Comparison of ENCODE assay signal across 8 mouse cellular contexts in genomic region chr11:114745134-114745533, GRCm38 (mm10). TPM values are rescaled to one million over a fixed set of nuclear protein-coding genes. Genes with fewer than 3 reads are reported as not detected.
DNase-seq lines count a peak whose midpoint lies in the region; ATAC-seq and TF ChIP-seq lines count a peak whose summit lies in the region.

No protein-coding gene starts in this region.

- 5% methylated on average over 12 of the region's 12 CpGs for WGBS in forebrain, embryonic 10.5 days
- 2% methylated on average over 12 of the region's 12 CpGs for WGBS in heart, embryonic 15.5 days
- 1% methylated on average over 12 of the region's 12 CpGs for WGBS in liver, embryonic 16.5 days (ENCODE audit: insufficient replicate concordance)
- WGBS in neural tube, embryonic 13.5 days = under 1% methylated on average over 12 of the region's 12 CpGs

- H3K36me3 ChIP-seq in CH12.LX (replicated peaks in 1 of 2; ENCODE audit: control insufficient read depth in 1 of 2, insufficient read depth in 1 of 2, low read length in 1 of 2) = no peaks in the 10 kb centered on the region
- H3K36me3 ChIP-seq in forebrain, embryonic 10.5 days (replicated peaks) = no peaks in the 10 kb centered on the region
- no peaks in the 10 kb centered on the region for H3K36me3 ChIP-seq in heart, embryonic 15.5 days
- no peaks in the 10 kb centered on the region for H3K36me3 ChIP-seq in liver, embryonic 16.5 days (ENCODE audit: control insufficient read depth, insufficient read depth)
- no peaks in the 10 kb centered on the region for H3K36me3 ChIP-seq in neural tube, embryonic 13.5 days
- H3K36me3 ChIP-seq in testis, adult 2 months (ENCODE audit: control insufficient read depth, insufficient read depth, low read length) = no peaks in the 10 kb centered on the region

- peak overlapping the region; percentile 30; the same call in 1 of the 2 replicates for H3K4me2 ChIP-seq in CH12.LX (ENCODE audit: insufficient read depth, low read depth, poor library complexity, severe bottlenecking)
- H3K4me2 ChIP-seq in heart, embryonic 15.5 days = peak overlapping the region; percentile 49; the same call in 1 of the 2 replicates
- no peak overlapping the region for H3K4me2 ChIP-seq in liver, embryonic 16.5 days (ENCODE audit: low read depth, low read length)
- peak overlapping the region; percentile 47 for H3K4me2 ChIP-seq in neural tube, embryonic 13.5 days

- H3K4me3 ChIP-seq in CH12.LX (replicated peaks in 1 of 3; ENCODE audit: low read depth in 2 of 3, low read length in 2 of 3, poor library complexity in 1 of 3) = no peak overlapping the region
- peak overlapping the region; percentile 36 for H3K4me3 ChIP-seq in forebrain, embryonic 10.5 days
- peak overlapping the region; percentile 17; the same call in 1 of the 2 replicates for H3K4me3 ChIP-seq in heart, embryonic 15.5 days
- no peak overlapping the region for H3K4me3 ChIP-seq in liver, embryonic 16.5 days (ENCODE audit: low read depth, low read length)
- H3K4me3 ChIP-seq in neural tube, embryonic 13.5 days = no peak overlapping the region
- H3K4me3 ChIP-seq in testis, adult 2 months (ENCODE audit: control insufficient read depth, low read depth, low read length) = no peak overlapping the region; the same call in 1 of the 2 replicates

- H3K79me2 ChIP-seq in CH12.LX (replicated peaks; ENCODE audit: control insufficient read depth, extremely low read depth, insufficient read depth, poor library complexity, severe bottlenecking) = no peaks in the 10 kb centered on the region

- dilution Hi-C loops in CH12.LX (cut with MboI; ENCODE audit: extremely low pct_ligation_motif_present, extremely low pct_unique_long_range_greater_than_20kb, low sequenced_read_pairs) = no loop called here

- peak; percentile 95 for DNase-seq in CH12.LX (ENCODE audit: extremely low read depth)
- peak; percentile 32 for DNase-seq in c-Kit-negative CD71-positive TER-119-positive erythroid progenitor cells, embryonic 14.5 days (ENCODE audit: low read depth, low spot score)
- DNase-seq in forebrain, embryonic 10.5 days (ENCODE audit: extremely low spot score, low spot score) = peak; percentile 93
- peak; percentile 88 to 95 for DNase-seq in kidney, postnatal 25 days

- no peaks in the 10 kb centered on the region for H3K9me3 ChIP-seq in CH12.LX (replicated peaks; ENCODE audit: low read length)
- H3K9me3 ChIP-seq in forebrain, embryonic 10.5 days = no peaks in the 10 kb centered on the region
- H3K9me3 ChIP-seq in heart, embryonic 15.5 days (replicated peaks) = no peaks in the 10 kb centered on the region
- no peaks in the 10 kb centered on the region for H3K9me3 ChIP-seq in liver, embryonic 16.5 days (replicated peaks; ENCODE audit: control insufficient read depth, low read length)
- H3K9me3 ChIP-seq in neural tube, embryonic 13.5 days = no peaks in the 10 kb centered on the region

- ATAC-seq in heart, embryonic 15.5 days (replicated peaks; ENCODE audit: insufficient number of reproducible peaks, insufficient read depth, low FRiP score, low read depth) = peak; percentile 59; the same call in 1 of the 2 replicates
- ATAC-seq in liver, embryonic 16.5 days (ENCODE audit: low read depth) = peak; percentile 39
- ATAC-seq in neural tube, embryonic 13.5 days (ENCODE audit: low read depth) = peak; percentile 60; the same call in 1 of the 2 replicates

- peaks cover 2% of the 10 kb centered on the region for H3K27me3 ChIP-seq in CH12.LX (replicated peaks)
- H3K27me3 ChIP-seq in forebrain, embryonic 10.5 days (ENCODE audit: poor library complexity, severe bottlenecking) = peaks cover 25% of the 10 kb centered on the region
- H3K27me3 ChIP-seq in heart, embryonic 15.5 days = peaks cover 7% of the 10 kb centered on the region
- no peaks in the 10 kb centered on the region; the same call in 1 of the 2 replicates for H3K27me3 ChIP-seq in liver, embryonic 16.5 days (ENCODE audit: control insufficient read depth, insufficient read depth, low read depth, low read length)
- peaks cover 3% of the 10 kb centered on the region; the same call in 1 of the 2 replicates for H3K27me3 ChIP-seq in neural tube, embryonic 13.5 days
- no peaks in the 10 kb centered on the region for H3K27me3 ChIP-seq in testis, adult 2 months (ENCODE audit: control insufficient read depth, insufficient read depth, low read length)

- 0 out of 2 replicates have a peak overlapping the region, but pooled peaks have one; percentile 15 for H3K9ac ChIP-seq in CH12.LX (ENCODE audit: insufficient read depth, low read depth)
- no peak overlapping the region for H3K9ac ChIP-seq in heart, embryonic 15.5 days
- no peak overlapping the region for H3K9ac ChIP-seq in liver, embryonic 16.5 days (ENCODE audit: low read depth, low read length)
- H3K9ac ChIP-seq in neural tube, embryonic 13.5 days = 0 out of 2 replicates have a peak overlapping the region, but pooled peaks have one; percentile 43

- H3K4me1 ChIP-seq in CH12.LX (ENCODE audit: control insufficient read depth in 1 of 2, insufficient read depth in 2 of 2) = peaks cover 18 to 58% of the 10 kb centered on the region in 2 experiments
- peaks cover 25% of the 10 kb centered on the region for H3K4me1 ChIP-seq in forebrain, embryonic 10.5 days
- peaks cover 8% of the 10 kb centered on the region for H3K4me1 ChIP-seq in heart, embryonic 15.5 days (replicated peaks)
- H3K4me1 ChIP-seq in liver, embryonic 16.5 days (ENCODE audit: control insufficient read depth, low read depth, low read length) = no peaks in the 10 kb centered on the region
- H3K4me1 ChIP-seq in neural tube, embryonic 13.5 days (replicated peaks) = peaks cover 21% of the 10 kb centered on the region
- H3K4me1 ChIP-seq in testis, adult 2 months (ENCODE audit: control insufficient read depth, insufficient read depth, low read length) = peaks cover 4% of the 10 kb centered on the region; the same call in 1 of the 2 replicates

- no peak overlapping the region for H3K27ac ChIP-seq in CH12.LX (ENCODE audit: insufficient read depth, low read depth)
- H3K27ac ChIP-seq in forebrain, embryonic 10.5 days = peak overlapping the region; percentile 65
- no peak overlapping the region for H3K27ac ChIP-seq in heart, embryonic 15.5 days
- H3K27ac ChIP-seq in liver, embryonic 16.5 days (ENCODE audit: low read length) = no peak overlapping the region
- H3K27ac ChIP-seq in neural tube, embryonic 13.5 days (replicated peaks) = no peak overlapping the region
- H3K27ac ChIP-seq in testis, adult 2 months (ENCODE audit: control insufficient read depth, insufficient read depth, low read depth, low read length) = no peak overlapping the region

- no peak; the same call in none of the 2 replicates for TF ChIP-seq RAD21 in CH12.LX (IDR thresholded peaks at IDR 0.05; ENCODE audit: low read depth, low read length)

- 0 out of 2 replicates have a peak, but pooled peaks have one; percentile 19 for TF ChIP-seq POLR2A in CH12.LX (IDR thresholded peaks at IDR 0.05; ENCODE audit: low read depth, low read length)
- TF ChIP-seq POLR2A in testis, adult 2 months (IDR thresholded peaks at IDR 0.05; ENCODE audit: control insufficient read depth, low read depth, low read length) = no peak

- in situ Hi-C loops in CH12.LX (cut with MboI; ENCODE audit: low pct_ligation_motif_present, low pct_unique_long_range_greater_than_20kb, low sequenced_read_pairs) = no loop called here

- TF ChIP-seq EP300 in CH12.LX (IDR thresholded peaks at IDR 0.05; ENCODE audit: low read length) = no peak

- TF ChIP-seq CTCF in CH12.LX (conservative IDR thresholded peaks at IDR 0.05 in 1 of 2, IDR thresholded peaks at IDR 0.05 in 1 of 2; ENCODE audit: low read depth in 2 of 2, low read length in 2 of 2) = peak; percentile 80 to 99
- TF ChIP-seq CTCF in testis, adult 2 months (IDR thresholded peaks at IDR 0.05; ENCODE audit: control insufficient read depth, insufficient read depth, insufficient replicate concordance, low read depth, low read length) = peak; percentile 99

RNA-seq across cellular contexts. Expression of gene Dnaic2, which starts 17.9 kb away (rescaled TPM):
- total RNA-seq in CH12.LX (2012; rRNA removed) (0.17 and 0.59 TPM in 2 replicates), CH12.LX (2014; rRNA removed) (0.93 and 1.2 TPM in 2 replicates)
- polyA plus RNA-seq in CH12.LX (2012; ENCODE audit: insufficient read length, low read depth) = 0.45 and 0.83 TPM in 2 replicates
- polyA plus RNA-seq in forebrain, embryonic 10.5 days (2016; fragmentation: Nextera tagmentation; extraction: Ambion mirVana) = 0.77 and 1.0 TPM in 2 replicates
- 0.64 and 1.0 TPM in 2 replicates for polyA plus RNA-seq in heart, embryonic 15.5 days (2015; fragmentation: Nextera tagmentation; extraction: Ambion mirVana)
- polyA plus RNA-seq in liver, embryonic 16.5 days (2015; fragmentation: Nextera tagmentation; extraction: Ambion mirVana) = 0.63 and 1.4 TPM in 2 replicates
- polyA plus RNA-seq in neural tube, embryonic 13.5 days (2015; fragmentation: Nextera tagmentation; extraction: Ambion mirVana) = 2.9 TPM in 2 replicates
- polyA plus RNA-seq in testis, adult 2 months (2012; rRNA removed) = 57.5 and 61.2 TPM in 2 replicates

RNA-seq across cellular contexts. Expression of gene Kif19a, which starts 20.1 kb away (rescaled TPM):
- total RNA-seq in CH12.LX (2012; rRNA removed) (5.8 and 8.2 TPM in 2 replicates), CH12.LX (2014; rRNA removed) (0.66 and 1.9 TPM in 2 replicates)
- polyA plus RNA-seq in CH12.LX (2012; ENCODE audit: insufficient read length, low read depth) = 0.68 and 1.4 TPM in 2 replicates
- polyA plus RNA-seq in forebrain, embryonic 10.5 days (2016; fragmentation: Nextera tagmentation; extraction: Ambion mirVana) = 0.33 and 0.71 TPM in 2 replicates
- polyA plus RNA-seq in heart, embryonic 15.5 days (2015; fragmentation: Nextera tagmentation; extraction: Ambion mirVana) = 0.16 and 0.33 TPM in 2 replicates
- polyA plus RNA-seq in liver, embryonic 16.5 days (2015; fragmentation: Nextera tagmentation; extraction: Ambion mirVana) = 0.09 and 0.17 TPM in 2 replicates
- 1.3 and 1.6 TPM in 2 replicates for polyA plus RNA-seq in neural tube, embryonic 13.5 days (2015; fragmentation: Nextera tagmentation; extraction: Ambion mirVana)
- 19.3 and 19.6 TPM in 2 replicates for polyA plus RNA-seq in testis, adult 2 months (2012; rRNA removed)

RNA-seq across cellular contexts. Expression of gene Btbd17, which starts 50.6 kb away (rescaled TPM):
- total RNA-seq in CH12.LX (2012; rRNA removed) (not detected in 2 replicates), CH12.LX (2014; rRNA removed) (not detected in 2 replicates)
- not detected in 2 replicates for polyA plus RNA-seq in CH12.LX (2012; ENCODE audit: insufficient read length, low read depth)
- polyA plus RNA-seq in forebrain, embryonic 10.5 days (2016; fragmentation: Nextera tagmentation; extraction: Ambion mirVana) = 20.7 and 20.8 TPM in 2 replicates
- polyA plus RNA-seq in heart, embryonic 15.5 days (2015; fragmentation: Nextera tagmentation; extraction: Ambion mirVana) = 0.08 and 0.46 TPM in 2 replicates
- not detected in 2 replicates for polyA plus RNA-seq in liver, embryonic 16.5 days (2015; fragmentation: Nextera tagmentation; extraction: Ambion mirVana)
- polyA plus RNA-seq in neural tube, embryonic 13.5 days (2015; fragmentation: Nextera tagmentation; extraction: Ambion mirVana) = 19.4 and 22.7 TPM in 2 replicates
- 0.31 and 0.42 TPM in 2 replicates for polyA plus RNA-seq in testis, adult 2 months (2012; rRNA removed)

RNA-seq across cellular contexts. Expression of gene Gpr142, which starts 53.6 kb away (rescaled TPM):
- total RNA-seq in CH12.LX (2012; rRNA removed) (not detected in 2 replicates), CH12.LX (2014; rRNA removed) (not detected in 2 replicates)
- not detected in 2 replicates for polyA plus RNA-seq in CH12.LX (2012; ENCODE audit: insufficient read length, low read depth)
- 0.21 TPM in 1 of 2 replicates, not detected in the other for polyA plus RNA-seq in forebrain, embryonic 10.5 days (2016; fragmentation: Nextera tagmentation; extraction: Ambion mirVana)
- polyA plus RNA-seq in heart, embryonic 15.5 days (2015; fragmentation: Nextera tagmentation; extraction: Ambion mirVana) = not detected in 2 replicates
- not detected in 2 replicates for polyA plus RNA-seq in liver, embryonic 16.5 days (2015; fragmentation: Nextera tagmentation; extraction: Ambion mirVana)
- not detected in 2 replicates for polyA plus RNA-seq in neural tube, embryonic 13.5 days (2015; fragmentation: Nextera tagmentation; extraction: Ambion mirVana)
- polyA plus RNA-seq in testis, adult 2 months (2012; rRNA removed) = not detected in 2 replicates

Comparison
In these comparisons a context has a peak if more than half of its experiments do, and no peak if none do; other contexts are left out.
1. DNase-seq: peak in every context shown above with its lines; median percentile 95 in CH12.LX; 93 in forebrain, embryonic 10.5 days; 92 in kidney, postnatal 25 days; 32 in c-Kit-negative CD71-positive TER-119-positive erythroid progenitor cells, embryonic 14.5 days.
2. H3K4me3 ChIP-seq: peak in forebrain, embryonic 10.5 days (single experiment) and heart, embryonic 15.5 days (single experiment); none in CH12.LX (0 of 3), liver, embryonic 16.5 days (single experiment), neural tube, embryonic 13.5 days (single experiment) and testis, adult 2 months (single experiment).
3. H3K9ac ChIP-seq: peak in CH12.LX (single experiment) and neural tube, embryonic 13.5 days (single experiment); none in heart, embryonic 15.5 days (single experiment) and liver, embryonic 16.5 days (single experiment).
4. RNA of gene Dnaic2, which starts 17.9 kb away (polyA plus RNA-seq): 57.5 to 61.2 TPM in testis, adult 2 months; 2.9 TPM in neural tube, embryonic 13.5 days, 0.63 to 1.4 TPM in liver, embryonic 16.5 days, 0.77 to 1.0 TPM in forebrain, embryonic 10.5 days, 0.45 to 0.83 TPM in CH12.LX and 0.64 to 1.0 TPM in heart, embryonic 15.5 days; every median in the first group is over 10 times any median in the second.
5. RNA of gene Btbd17, which starts 50.6 kb away (polyA plus RNA-seq): 19.4 to 22.7 TPM in neural tube, embryonic 13.5 days and 20.7 to 20.8 TPM in forebrain, embryonic 10.5 days; 0.31 to 0.42 TPM in testis, adult 2 months, 0.08 to 0.46 TPM in heart, embryonic 15.5 days, not detected in CH12.LX and not detected in liver, embryonic 16.5 days; every median in the first group is over 10 times any median in the second.
6. Peak in every context shown above with its lines, with median percentiles within 50 percentile points of each other: ATAC-seq.